Mouse (Mus musculus): ENCODE results near the gene Abcb4. TPM values are rescaled to one million over a fixed set of nuclear protein-coding genes. Genes with fewer than 3 reads are reported as not detected.
A peak's percentile ranks its signal among the peaks of the same experiment; 100 is the strongest.
"Not testable (repeated sequence)": the region's sequence is repeated elsewhere in the genome, so short reads cannot be mapped to it uniquely, and the experiment has no call there.

Abcb4 gene
- polyA plus RNA-seq (2016; fragmentation: Nextera tagmentation; extraction: Ambion mirVana) = 0.29 and 0.64 TPM in 2 replicates

DNA sequence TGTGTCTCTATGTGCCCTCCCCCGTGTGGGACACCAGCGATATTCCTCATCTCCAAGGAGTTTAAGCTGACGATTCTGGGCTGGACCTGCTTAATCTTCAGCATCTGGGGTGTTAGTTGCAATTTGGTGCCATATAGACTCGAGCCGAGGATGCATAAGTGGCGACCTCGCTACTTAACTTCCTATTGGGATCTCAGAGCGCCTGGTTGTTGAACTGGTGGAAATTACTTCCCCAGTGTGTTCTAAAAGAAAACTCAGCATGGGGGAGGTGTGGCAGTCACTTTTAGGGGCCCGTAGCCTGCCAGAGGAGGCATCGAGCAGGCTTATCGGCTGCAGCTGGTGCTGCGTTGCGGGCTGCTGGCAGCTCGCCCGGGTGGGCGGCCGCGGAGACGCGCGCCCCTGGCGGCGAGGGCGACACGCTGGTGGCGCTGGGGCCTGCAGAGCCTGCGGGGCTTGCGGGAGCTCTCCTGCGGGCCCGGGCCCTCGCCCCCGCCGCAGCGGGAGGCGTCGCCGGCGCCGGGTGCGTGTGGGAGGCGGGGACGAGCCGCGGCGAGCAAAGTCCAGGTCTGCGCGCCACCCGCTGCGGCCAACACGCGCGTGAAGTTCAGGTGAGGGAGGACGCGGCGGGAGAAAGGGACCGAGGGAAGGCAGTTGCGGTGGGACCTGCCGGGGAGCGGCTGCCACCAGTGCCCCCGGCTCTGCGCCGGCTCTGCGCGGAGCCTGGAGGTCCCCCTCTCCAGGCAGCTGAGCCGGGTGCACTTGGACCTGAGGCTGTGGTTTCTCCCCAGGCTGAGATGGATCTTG is at the start of gene Abcb4:
Gene Abcb4 (plus strand): TSS at position 418 of the 804 bp plus-strand sequence.
- peaks cover 10% of the 10 kb centered on the region for H3K9me3 ChIP-seq
- peak within 1 kb of the TSS; percentile 83 for H3K27ac ChIP-seq
- no peaks in the 10 kb centered on the region for H3K36me3 ChIP-seq (replicated peaks)
- WGBS = under 1% methylated on average over 65 of the region's 65 CpGs
- peaks cover 48% of the 10 kb centered on the region for H3K27me3 ChIP-seq (ENCODE audit: poor library complexity, severe bottlenecking)
- peak; percentile 59 for DNase-seq (ENCODE audit: extremely low spot score, low spot score)
- H3K4me3 ChIP-seq = peak within 1 kb of the TSS; percentile 76
- peaks cover 17% of the 10 kb centered on the region for H3K4me1 ChIP-seq

DNA sequence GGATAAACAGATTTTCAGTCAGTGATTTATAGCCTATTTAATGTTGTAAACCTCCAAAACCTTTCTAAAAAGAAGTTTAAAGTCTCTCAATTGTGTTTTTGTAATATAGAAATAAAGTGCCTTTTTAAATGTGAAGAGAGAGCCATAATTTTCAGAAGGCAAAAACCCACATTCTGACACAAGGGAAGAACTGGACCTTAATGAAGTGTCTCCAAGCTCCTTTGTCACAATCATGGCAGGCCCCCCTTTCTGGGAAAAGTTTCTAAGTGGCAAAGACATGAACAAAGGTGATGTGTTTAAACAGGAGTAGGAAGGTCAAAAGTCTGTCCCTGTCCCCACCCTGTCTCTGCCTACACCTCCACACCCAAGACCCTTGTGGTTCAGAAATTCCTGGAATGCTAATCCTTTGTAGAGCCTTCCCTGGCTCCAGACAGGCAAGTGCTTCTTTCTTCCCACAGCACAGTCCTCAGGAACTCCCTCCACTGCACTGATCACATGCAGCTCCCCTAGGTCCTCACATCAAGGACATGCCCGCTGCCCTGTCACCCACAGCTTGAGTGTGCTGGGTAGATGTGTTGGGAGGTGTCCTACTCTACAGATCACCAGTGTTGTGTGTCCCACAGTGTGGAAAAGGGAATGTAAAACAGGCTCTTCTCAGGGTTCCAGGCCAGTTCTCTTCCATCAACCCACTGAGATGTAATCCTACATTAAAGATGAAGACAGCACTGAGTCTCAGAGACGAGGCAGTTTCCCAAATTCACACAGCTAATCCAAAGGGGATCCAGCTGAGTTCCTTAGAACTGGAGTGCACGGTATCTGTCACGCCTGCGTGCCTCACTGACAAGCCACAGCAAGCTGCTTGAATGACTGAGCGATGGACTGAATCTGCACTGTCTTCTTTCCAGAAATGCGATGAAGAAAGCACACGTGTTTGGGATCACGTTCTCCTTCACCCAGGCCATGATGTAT is 44.6 kb upstream of the Abcb4 start:
- H3K4me1 ChIP-seq; H3K36me3 ChIP-seq (replicated peaks); DNase-seq (ENCODE audit: extremely low spot score, low spot score); H3K4me3 ChIP-seq; H3K27me3 ChIP-seq (ENCODE audit: poor library complexity, severe bottlenecking); H3K27ac ChIP-seq; H3K9me3 ChIP-seq: not testable (repeated sequence)
- WGBS = 48% methylated on average over 8 of the region's 9 CpGs

DNA sequence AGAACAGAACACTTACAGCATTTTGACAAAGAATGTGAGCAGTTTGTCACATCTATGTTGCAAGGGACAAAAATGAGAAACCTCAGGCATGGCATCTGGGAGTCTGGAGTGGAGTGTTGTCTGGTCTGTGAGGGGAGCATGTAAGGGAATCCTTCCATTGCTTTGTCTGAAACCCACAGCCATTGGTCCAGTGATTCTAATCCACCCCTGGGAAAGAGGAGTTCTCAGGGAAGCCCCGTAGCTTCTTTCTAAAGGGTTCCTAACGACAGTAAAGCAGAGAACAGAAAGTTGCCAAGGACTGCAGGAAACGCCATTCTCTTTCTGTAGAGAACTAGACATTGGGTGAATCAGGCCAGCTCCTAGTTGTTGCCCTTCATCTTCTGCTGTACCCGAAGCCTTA is 42.7 kb upstream of the Abcb4 start:
- no peak overlapping the region for H3K27ac ChIP-seq

DNA sequence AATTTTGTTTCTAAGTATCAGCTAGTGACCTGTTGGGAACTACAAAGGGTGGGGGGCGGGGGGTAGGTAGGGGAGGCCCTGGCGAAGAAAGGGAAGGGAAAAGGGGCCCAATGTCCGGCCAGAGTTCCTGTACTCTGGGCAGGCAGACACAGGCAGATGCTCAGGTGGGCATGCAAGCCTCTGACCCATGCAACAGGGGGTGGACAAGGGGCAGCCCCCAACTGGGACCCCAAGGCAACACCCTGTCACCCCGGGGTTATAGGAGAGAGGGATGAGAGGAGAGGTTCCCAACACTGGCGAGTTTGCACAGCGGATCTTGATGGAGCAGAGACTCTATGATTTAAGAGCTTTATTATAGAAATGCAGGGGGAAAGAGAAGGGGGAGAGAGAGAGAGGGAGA is 36.3 kb upstream of the Abcb4 start:
- H3K9me3 ChIP-seq = no peaks in the 10 kb centered on the region
- no peak for DNase-seq (ENCODE audit: extremely low spot score, low spot score)
- WGBS = 81% methylated on average over 6 of the region's 6 CpGs
- H3K4me3 ChIP-seq = no peak overlapping the region
- H3K4me1 ChIP-seq = no peaks in the 10 kb centered on the region
- no peak overlapping the region for H3K27ac ChIP-seq
- H3K36me3 ChIP-seq (replicated peaks) = no peaks in the 10 kb centered on the region
- no peaks in the 10 kb centered on the region for H3K27me3 ChIP-seq (ENCODE audit: poor library complexity, severe bottlenecking)

More for the DNA sequence above, 42.7 kb upstream of the Abcb4 start:
- Histone ChIP-seq H3K27me3 (ENCODE audit: poor library complexity, severe bottlenecking) (no peaks in the 10 kb centered on the region), H3K9me3 (no peaks in the 10 kb centered on the region), H3K36me3 (replicated peaks) (no peaks in the 10 kb centered on the region), H3K4me3 (no peak overlapping the region), H3K4me1 (peaks cover 4% of the 10 kb centered on the region; the same call in 1 of the 2 replicates)
- no peak for DNase-seq (ENCODE audit: extremely low spot score, low spot score)
- 53% methylated on average over 4 of the region's 4 CpGs for WGBS

DNA sequence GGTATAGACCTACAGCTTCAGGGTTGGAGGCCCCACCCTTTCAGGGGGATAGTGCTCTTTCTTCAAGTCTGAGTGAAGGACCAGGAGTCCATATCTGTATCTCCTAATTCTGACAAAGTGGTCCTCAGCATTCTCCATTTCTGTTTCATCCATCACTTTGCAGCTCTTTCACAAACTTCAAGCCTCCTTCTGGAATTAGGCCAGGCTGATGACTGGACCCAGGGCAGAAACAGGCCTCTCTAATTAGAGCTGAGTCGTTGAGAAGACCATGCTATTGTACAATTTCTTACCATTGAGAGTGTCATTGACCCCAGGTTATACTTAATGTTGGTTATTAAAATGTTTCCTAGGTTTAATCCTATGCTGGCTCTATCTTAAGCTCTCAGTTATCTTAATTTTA is 31.7 kb upstream of the Abcb4 start:
- Histone ChIP-seq H3K4me3 (no peak overlapping the region), H3K27me3 (ENCODE audit: poor library complexity, severe bottlenecking) (no peaks in the 10 kb centered on the region), H3K4me1 (no peaks in the 10 kb centered on the region), H3K9me3 (no peaks in the 10 kb centered on the region), H3K36me3 (replicated peaks) (no peaks in the 10 kb centered on the region), H3K27ac (no peak overlapping the region)
- 80% methylated on average over 1 of the region's 1 CpGs for WGBS
- DNase-seq (ENCODE audit: extremely low spot score, low spot score) = no peak

DNA sequence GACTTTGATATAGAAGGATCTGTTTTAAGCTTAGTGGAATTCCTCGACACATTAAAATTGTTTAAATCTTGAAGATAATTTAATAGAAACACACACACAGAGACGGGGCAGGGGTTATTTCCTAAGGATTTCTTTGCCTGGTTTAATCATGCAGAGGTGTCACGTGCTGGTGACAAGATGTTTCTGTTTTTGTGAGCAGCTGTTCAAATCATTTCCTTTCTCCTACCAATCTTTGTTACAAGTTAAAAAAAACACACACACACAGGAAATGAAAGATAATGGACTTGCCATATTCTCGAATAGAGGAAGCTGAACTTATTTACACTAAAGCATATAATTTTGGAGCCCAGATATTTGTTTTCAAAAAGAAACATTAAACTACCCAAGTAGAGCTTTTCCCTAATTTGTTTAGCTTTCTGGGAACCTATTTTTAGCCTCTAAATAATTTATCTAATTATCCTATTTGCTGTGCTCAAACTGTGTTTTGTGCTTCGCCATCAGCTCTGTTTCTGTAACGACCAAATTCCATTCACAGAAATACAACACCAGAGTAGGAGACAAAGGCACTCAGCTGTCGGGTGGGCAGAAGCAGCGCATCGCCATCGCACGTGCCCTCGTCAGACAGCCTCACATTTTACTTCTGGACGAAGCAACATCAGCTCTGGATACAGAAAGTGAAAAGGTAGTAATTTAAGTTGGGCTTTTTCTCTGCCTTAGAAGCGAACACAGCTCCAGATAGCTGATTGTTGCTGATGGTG is 29.8 kb upstream of the Abcb4 start:
- DNase-seq (ENCODE audit: extremely low spot score, low spot score) = no peak
- Histone ChIP-seq H3K4me3 (no peak overlapping the region), H3K4me1 (peaks cover 10% of the 10 kb centered on the region), H3K9me3 (no peaks in the 10 kb centered on the region), H3K27me3 (ENCODE audit: poor library complexity, severe bottlenecking) (no peaks in the 10 kb centered on the region), H3K36me3 (replicated peaks) (no peaks in the 10 kb centered on the region), H3K27ac (no peak overlapping the region)
- 68% methylated on average over 14 of the region's 14 CpGs for WGBS

DNA sequence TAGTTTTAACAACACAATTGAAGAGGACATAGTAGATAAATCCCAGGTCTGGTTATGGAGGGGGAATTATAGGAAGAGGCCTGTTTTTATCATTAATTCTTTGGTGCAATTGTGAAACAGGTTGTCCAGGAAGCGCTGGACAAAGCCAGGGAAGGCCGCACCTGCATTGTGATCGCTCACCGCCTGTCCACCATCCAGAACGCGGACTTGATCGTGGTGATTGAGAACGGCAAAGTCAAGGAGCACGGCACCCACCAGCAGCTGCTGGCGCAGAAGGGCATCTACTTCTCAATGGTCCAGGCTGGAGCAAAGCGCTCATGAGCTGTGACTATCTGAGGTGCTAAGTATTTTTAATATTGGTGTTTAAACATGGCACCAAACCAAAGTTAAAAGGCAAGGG is 27.9 kb upstream of the Abcb4 start:
- not testable (repeated sequence) for H3K4me3 ChIP-seq; H3K36me3 ChIP-seq (replicated peaks); H3K27me3 ChIP-seq (ENCODE audit: poor library complexity, severe bottlenecking); DNase-seq (ENCODE audit: extremely low spot score, low spot score); H3K9me3 ChIP-seq; H3K27ac ChIP-seq
- H3K4me1 ChIP-seq = peaks cover 10% of the 10 kb centered on the region
- WGBS = 95% methylated on average over 11 of the region's 11 CpGs

DNA sequence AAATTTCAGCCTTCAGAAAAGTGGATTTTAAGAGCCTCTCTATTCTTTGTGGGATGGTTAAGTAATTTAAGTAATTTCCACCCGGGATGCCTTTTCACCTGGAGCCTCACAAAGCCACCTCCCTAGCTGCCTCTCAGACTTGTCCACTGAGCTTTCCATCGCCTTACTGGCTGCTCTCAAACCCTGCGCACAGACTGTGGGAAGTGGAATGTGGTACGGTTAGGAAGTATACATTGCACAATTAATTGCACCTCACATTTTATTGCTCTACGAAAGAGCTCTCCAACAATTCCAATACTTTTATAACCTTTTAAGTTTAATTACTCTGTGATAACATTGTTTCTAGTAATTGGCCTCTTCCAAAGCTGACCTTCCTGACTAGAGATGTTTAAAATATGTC is 27.2 kb upstream of the Abcb4 start:
- Histone ChIP-seq H3K4me1 (peaks cover 10% of the 10 kb centered on the region), H3K36me3 (replicated peaks) (no peaks in the 10 kb centered on the region), H3K27ac (no peak overlapping the region), H3K4me3 (no peak overlapping the region), H3K27me3 (ENCODE audit: poor library complexity, severe bottlenecking) (no peaks in the 10 kb centered on the region), H3K9me3 (no peaks in the 10 kb centered on the region)
- WGBS = 91% methylated on average over 5 of the region's 5 CpGs
- no peak for DNase-seq (ENCODE audit: extremely low spot score, low spot score)

DNA sequence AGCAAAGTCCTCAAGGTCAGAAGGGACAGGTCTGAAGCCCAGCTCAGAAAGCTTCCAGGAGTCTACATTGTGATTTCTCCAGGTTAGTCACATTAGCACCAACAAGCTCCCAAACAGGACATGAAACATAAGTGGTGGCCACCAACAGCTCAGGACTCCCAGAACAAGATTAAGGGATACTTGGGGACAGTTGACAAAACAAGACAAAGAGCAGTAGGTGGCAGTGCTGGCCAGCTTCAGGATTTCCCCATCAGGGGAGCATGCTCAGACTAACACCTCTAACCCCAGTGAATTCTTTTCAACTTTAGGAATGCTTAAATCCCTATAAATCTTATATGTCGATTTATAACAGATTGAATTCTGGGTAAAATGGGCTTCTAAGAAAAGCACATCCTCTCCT is 25.5 kb upstream of the Abcb4 start:
- peaks cover 10% of the 10 kb centered on the region for H3K4me1 ChIP-seq
- no peaks in the 10 kb centered on the region for H3K27me3 ChIP-seq (ENCODE audit: poor library complexity, severe bottlenecking)
- peak; percentile 22 for DNase-seq (ENCODE audit: extremely low spot score, low spot score)
- H3K36me3 ChIP-seq (replicated peaks) = no peaks in the 10 kb centered on the region
- 0 out of 2 replicates have a peak overlapping the region, but pooled peaks have one; percentile 40 for H3K27ac ChIP-seq
- no peaks in the 10 kb centered on the region for H3K9me3 ChIP-seq
- 10% methylated on average over 1 of the region's 1 CpGs for WGBS
- H3K4me3 ChIP-seq = no peak overlapping the region

DNA sequence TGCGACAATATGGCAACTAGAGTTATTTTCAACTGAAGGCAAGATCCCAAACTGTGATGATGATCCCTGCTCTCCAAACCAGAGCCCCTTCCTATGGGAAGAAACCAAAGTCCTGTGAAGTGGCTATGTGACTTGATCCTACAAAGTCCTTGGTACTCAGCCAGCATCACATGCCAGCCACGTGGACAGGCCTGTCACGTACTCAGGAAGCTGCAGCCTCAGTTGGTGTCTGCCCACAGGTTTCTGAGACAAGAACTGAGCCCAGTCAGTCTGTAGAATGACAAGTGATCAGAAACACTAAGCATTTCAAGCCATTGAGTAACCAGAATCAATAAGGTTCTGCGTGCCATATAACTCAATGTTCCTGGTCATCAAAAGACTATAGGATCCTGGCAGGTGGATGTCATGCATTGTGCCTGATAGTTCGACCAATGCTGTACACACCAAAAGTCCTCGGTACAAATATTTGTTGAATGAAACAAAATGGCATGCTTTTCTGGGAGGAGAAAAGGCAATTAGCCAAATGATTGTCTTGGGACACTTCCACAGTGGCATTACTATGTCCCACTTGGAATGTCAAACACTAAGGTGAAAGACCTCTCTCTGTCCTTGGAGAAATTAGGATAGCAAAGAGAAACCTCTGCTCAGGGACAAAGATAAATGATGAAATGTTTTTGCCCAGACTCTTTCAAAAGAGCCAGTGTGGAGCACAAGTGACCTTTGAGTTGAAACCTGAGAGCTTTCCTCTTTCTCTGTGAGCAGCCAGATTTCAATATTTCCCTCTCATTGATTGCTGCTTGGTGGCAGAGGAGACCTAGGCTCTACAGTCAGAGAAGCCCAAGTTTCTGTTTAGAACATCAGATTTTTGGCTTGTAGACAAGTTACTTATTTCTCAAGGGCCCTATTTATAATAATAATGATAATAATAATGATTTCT is 20.3 kb upstream of the Abcb4 start:
- 93% methylated on average over 6 of the region's 6 CpGs for WGBS
- no peaks in the 10 kb centered on the region for H3K36me3 ChIP-seq (replicated peaks)
- peaks cover 5% of the 10 kb centered on the region for H3K4me1 ChIP-seq
- H3K27ac ChIP-seq = no peak overlapping the region
- no peaks in the 10 kb centered on the region for H3K9me3 ChIP-seq
- H3K27me3 ChIP-seq (ENCODE audit: poor library complexity, severe bottlenecking) = no peaks in the 10 kb centered on the region
- DNase-seq (ENCODE audit: extremely low spot score, low spot score) = no peak
- H3K4me3 ChIP-seq = no peak overlapping the region

DNA sequence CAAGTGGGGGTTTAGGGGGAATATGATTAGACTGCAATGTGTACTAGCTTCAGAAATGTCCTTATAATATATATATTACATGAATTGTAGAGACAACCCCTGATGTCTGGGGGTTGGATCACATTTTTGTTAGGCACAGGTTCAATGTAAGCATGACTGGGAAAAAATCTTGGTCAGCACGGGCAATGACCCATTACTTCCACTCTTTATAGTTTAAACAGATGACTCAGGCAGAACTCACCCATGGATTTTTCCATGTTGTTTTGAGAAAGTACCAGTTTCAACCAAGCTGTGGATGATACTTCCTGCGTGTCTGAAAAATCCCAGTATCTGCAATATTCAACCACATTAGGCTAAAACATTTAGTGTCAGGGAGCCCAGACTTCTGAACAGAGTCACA is 16.4 kb upstream of the Abcb4 start:
- H3K9me3 ChIP-seq = no peaks in the 10 kb centered on the region
- no peak overlapping the region for H3K4me3 ChIP-seq
- H3K27me3 ChIP-seq (ENCODE audit: poor library complexity, severe bottlenecking) = no peaks in the 10 kb centered on the region
- H3K36me3 ChIP-seq (replicated peaks) = no peaks in the 10 kb centered on the region
- no peaks in the 10 kb centered on the region for H3K4me1 ChIP-seq
- 90% methylated on average over 2 of the region's 2 CpGs for WGBS
- H3K27ac ChIP-seq = no peak overlapping the region
- no peak for DNase-seq (ENCODE audit: extremely low spot score, low spot score)

Data from forebrain, embryonic 10.5 days (tissue).